Mouse (Mus musculus) cerebellum, postnatal 36 days (tissue): ENCODE measurements around the gene Aldh5a1.

Source experiments
- DNase-seq, 2 experiments: peaks; one replicate each; pipeline ENCODE4 v3.0.0; 2021 to 2022; ENCODE audit warnings: mixed read lengths in 2 of 2

Gene Aldh5a1

GRCm38 (mm10) chr13:24930591-24930990 is 6.9 kb downstream of the Aldh5a1 start:
- DNase-seq: no peak

DNA sequence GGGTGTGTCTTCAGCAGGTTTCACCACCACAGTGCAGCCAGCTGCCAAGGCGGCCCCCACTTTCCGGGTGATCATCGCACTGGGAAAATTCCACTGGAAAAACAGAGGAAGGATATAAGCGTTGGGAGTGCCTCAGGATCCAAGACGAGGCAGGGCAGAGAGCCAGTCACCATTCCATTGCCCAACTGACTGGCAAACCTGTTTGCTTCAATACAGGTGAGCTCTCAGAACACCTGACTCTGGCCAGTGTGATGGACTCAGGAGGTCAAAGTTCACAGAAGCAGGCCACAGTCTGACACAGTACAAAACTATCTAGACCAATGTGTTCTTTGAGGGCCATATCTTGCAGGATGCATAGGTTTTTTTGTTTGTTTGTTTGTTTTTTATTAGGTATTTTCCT is 13.5 kb downstream of the Aldh5a1 start:
- no peak for DNase-seq

DNA sequence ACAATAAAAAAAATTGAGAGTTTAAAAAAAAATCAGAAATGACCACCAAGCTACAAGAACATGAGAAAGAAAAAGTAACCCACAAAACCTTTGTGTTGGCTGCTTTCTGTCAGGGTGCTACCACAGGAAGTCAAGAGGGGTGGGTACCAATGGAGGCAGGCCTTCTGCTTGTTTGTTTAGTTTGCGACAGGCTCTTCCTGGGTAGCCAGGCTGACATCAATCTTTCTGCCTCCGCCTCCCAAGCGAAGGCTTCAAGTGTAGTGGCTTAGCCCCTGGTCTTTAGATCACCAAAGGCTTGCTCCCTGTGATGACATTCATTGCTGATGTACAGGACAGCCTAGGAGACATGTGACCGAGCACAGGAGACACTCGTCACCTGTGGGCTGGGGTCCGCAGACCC is 16.2 kb downstream of the Aldh5a1 start:
- DNase-seq: no peak

- peak; percentile 17 to 30 for DNase-seq
Measured at GRCm38 (mm10) chr13:24920333-24920977, 17.0 kb downstream of the Aldh5a1 start.

DNA sequence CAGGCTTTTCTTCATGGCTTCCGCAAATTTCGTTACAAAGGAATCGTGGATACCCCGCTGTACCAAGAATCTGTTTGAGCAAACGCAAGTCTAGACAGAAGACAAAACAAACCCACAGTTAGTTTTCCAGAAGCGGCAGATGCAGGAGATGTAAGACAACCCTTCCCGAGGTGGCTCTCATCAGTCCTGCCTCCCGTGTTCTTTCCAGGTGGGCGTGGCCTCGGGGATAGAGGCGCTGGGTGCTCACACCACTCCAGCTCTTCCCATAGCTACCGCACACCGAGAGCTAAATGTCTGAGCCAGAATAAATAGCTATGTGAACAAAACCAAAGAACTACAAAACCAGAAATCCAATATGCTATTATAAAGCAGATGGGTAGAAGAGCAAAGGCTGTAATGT is 21.6 kb downstream of the Aldh5a1 start:
- DNase-seq: no peak

DNA sequence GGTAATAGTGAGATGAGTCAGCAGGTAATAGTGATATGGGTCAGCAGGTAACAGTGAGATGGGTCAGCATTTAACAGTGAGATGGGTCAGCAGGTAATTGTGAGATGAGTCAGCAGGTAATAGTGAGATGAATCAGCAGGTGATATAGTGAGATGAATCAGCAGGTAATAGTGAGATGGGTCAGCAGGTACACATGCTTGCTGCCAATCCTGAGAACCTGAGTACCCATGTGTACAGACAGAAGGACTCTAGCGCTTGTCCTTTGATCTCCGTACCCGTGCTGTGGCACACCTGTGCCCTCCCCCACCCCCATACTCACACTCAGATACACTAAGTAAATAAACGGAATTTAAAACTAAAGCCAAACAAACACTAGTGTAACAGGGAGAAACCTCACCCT is 22.5 kb downstream of the Aldh5a1 start:
- DNase-seq: no peak

- DNase-seq: no peak
Measured at GRCm38 (mm10) chr13:24913576-24913975, 23.9 kb downstream of the Aldh5a1 start.

- DNase-seq: no peak
Measured at GRCm38 (mm10) chr13:24909112-24909511, 28.3 kb downstream of the Aldh5a1 start.

DNA sequence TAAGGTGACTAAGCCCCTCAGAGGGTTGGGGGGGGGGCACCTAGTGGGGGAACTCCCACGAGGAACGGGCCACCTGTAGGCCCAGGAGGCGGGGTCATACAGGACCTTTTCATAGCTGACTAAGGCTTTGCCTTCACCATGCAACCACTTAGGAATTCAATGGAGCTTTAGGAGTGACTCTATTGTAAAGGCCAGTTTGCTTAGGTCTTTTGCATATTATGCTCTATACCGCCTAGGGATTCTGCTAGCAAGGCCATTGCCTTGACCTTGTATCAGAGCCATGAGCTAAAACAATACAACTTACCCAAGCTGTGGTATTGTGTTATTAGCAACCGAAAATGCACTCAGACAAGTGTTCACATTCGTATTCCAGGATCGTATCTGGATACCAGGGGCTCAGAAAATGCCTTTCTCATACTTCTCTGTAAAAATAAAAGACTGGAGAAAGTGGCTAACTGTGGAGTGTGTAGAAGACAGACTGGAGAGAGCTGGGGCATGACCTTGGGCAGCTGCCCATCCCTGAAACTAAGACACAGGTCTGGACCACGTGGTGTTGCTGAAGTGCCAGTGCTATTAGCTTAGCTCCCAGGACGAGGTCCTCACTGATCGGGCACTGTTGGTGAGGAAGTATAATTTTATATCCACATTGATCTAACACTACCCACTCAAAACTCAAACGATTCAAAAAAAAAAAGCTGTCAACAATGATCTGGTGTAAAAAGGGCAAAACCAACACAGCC is 30.5 kb downstream of the Aldh5a1 start:
- DNase-seq: no peak

- DNase-seq: no peak
Measured at GRCm38 (mm10) chr13:24905422-24905821, 32.0 kb downstream of the Aldh5a1 start.

DNA sequence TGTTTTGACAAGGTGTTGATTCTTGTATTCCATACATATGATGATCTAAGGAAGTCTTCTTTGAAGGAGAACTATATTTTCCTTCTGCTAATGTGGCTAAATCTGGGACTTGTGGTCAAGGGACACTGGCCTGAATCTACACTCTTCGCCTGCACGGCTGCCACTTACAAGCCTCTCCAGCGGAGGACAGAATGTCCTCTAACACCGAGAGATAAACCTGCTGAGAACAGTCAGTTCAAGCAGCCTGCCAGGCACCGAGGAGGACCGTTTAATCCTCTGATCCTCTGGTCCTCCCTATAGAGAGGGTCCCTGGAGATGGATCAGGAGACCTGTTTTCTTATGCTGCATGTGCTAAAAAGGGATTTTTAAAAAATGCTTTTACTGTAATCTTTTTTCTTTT is 34.0 kb downstream of the Aldh5a1 start:
- no peak for DNase-seq

GRCm38 (mm10) chr13:24901916-24902315 is 35.5 kb downstream of the Aldh5a1 start:
- no peak for DNase-seq

DNA sequence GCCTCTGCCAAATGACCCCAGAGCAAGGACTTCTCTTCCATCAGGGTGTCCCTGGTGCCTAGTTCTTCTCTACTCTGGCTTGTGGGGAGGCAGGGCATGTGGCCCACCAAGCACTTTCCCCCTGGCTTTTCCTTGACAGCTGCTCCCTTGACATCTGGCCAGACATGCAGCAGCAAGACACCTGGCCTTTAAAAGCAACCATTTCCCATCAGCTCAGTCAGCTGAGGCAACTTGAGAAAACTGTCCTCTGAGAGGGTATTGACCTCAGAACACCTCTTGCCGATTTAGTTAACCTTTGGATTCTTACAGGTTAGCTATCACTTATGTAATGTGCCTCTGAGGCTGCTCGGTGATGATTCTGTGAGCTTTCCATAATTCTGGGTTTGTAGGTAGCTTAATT is 43.6 kb downstream of the Aldh5a1 start:
- no peak for DNase-seq

DNA sequence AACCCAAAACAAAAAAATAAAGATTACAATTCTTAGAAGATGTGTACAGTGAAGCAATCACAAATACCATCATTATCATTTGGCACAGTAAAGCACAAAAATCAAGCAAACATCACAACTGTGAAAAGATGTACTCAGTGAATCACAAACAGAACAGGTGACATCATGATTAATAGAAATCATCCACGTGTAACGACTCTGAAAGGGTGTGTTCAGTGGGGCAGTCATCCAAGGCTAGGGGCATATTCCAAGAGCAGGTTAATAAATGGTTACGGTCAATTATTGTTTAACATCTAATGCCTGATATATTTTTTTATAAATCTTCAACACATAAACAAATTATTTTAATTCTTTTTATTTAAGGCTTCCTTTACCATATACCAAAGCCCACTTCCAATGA is 44.9 kb downstream of the Aldh5a1 start:
- DNase-seq: no peak

DNA sequence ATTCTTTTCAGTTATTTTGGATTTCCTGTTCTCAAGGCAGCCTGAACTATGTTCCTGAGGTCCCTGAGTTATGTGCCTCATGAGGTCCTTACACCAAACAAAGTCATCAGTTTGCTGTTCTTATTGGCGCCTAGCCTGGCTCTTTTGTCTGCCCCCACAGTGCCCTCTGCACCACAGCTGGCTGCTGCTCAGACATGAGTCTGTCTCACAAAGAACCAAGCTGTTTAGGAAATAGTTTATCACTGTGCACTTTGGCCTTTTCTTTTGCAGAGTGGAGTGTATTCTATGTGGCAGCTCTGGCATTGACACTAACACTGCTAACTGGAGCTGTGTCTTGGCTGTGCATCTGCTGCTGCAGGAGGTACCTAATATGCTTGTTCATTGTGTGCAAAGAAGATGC is 47.9 kb downstream of the Aldh5a1 start:
- DNase-seq: no peak

GRCm38 (mm10) chr13:24882411-24882810 is 55.0 kb downstream of the Aldh5a1 start:
- no peak for DNase-seq

DNA sequence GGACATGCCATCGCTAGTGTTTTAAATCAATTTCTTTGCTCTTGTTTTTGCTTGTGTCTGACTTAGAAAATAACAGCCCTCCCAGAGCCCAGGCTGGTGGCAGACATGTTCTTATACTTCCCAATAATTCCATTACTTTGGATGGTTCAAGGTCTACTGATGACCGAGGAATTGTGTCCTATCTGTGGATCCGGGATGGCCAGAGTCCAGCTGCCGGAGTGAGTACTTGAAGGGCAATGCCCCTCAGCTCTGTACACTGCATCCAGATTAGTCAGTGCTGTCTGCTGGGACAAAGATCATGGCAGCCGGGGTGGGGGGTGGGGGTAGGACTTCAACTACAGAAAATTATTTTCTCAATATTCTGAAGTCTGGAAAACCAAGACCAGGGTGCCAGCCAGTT is 56.8 kb downstream of the Aldh5a1 start:
- DNase-seq: no peak

DNA sequence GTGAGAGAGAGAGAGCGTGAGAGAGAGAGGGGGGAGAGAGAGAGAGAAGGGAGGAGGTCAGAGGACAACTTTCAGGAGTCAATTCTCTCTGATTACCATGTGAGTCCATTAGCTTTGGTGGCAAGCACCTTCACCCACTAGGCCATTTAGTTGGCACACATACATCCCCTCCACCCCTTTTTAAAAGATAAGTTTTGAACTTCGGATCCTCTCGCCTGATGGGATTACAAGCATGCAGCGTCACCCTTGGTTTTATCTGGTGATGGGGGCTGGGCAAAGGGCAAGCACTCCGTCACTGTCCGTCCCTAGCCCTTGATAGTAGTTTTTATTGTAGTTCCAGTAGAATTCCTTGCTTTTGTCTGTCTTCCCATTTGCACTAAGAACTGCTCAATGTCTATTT is 57.3 kb downstream of the Aldh5a1 start:
- DNase-seq: no peak

DNA sequence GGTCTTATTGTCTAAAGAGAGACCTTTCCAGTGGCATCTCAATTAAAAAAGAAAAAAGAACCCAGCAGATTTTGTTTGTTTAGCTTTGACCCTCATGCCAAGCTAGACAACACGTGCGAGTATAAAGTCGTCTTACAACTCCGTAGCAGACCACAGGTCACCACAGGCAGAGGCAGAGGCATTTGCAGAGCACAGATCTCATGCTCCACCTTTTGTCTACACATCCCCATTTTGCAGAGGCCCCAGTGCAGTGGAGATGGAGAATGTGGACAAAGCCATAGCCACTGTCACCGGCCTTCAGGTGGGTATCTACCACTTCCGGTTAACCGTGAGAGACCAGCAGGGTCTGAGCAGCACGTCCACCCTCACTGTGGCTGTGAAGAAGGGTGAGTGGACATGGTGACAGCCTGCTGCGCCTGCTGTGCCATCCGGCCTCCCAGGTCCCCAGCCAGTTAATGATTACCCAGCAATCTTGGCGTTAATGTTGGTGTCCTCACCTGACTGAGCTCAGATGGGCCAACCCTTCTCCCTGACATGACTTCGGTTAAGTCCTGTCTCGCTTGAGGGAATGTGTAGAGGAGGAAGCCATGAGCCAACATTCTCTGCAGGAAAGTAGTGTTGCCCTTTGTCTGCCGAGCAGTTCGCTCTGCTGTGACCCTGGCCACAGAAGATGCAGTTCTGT is 58.0 kb downstream of the Aldh5a1 start:
- no peak for DNase-seq

- DNase-seq: no peak
Measured at GRCm38 (mm10) chr13:24868233-24868632, 69.2 kb downstream of the Aldh5a1 start.

GRCm38 (mm10) chr13:24867789-24868188 is 69.7 kb downstream of the Aldh5a1 start:
- DNase-seq: no peak

DNA sequence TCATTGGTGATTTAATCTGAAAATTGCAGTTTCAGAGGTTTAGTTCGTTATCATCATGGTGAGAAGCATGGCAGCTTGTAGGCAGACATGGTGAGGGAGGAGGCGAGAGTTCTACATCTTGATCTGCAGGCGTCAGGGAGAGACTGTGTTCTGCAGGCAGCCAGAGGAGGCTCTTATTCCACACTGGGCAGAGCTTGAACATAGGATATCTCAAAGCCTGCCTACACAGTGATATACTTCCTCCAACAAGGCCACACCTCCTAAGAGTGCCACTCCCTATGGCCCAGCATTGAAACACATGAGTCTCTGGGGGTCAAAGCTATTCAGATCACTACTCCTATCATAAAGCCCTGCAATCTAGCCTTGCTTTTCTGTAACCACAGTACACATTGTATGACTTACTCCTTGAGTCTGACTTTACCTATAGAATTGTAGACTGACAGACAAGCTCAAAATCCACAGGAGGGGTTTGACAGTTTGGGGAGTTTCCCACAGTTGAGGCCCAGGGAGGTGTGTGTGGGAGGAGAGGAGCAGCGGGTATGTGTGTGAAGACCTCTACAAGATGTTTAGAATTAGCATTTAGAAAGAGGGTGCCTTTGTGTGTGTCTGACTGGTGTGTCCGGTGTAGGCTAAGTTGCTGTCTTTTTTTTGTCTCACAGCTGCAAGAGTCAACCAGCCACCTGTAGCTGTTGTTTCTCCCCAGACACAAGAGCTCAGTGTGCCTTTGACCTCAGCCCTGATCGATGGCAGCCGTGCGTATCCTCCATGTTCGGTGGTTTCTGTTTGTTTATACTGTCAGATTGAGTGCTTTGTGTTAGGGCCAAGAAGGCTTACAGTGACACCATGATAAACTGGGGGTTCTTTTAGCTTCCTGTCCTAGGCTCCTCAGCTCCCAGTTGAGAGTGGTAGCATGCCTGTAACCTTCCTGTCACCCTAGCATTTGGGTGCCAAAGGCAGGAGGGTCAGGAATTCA is 70.7 kb downstream of the Aldh5a1 start:
- no peak for DNase-seq

GRCm38 (mm10) chr13:24862520-24862919 is 74.9 kb downstream of the Aldh5a1 start:
- peak; percentile 64 for DNase-seq
